Mouse (Mus musculus) heart, embryonic 10.5 days (tissue): ENCODE data around the gene Plce1. TPM values are rescaled to one million over a fixed set of nuclear protein-coding genes. Genes with fewer than 3 reads are reported as not detected.

Experiments used
- DNase-seq: peaks from one replicate; pipeline ENCODE4 v3.0.0-alpha.2; 2017; ENCODE audit warnings: low spot score
- H3K27ac ChIP-seq: fragments of 300-500 bp; sonication (generic); 2 replicates; pipeline ENCODE4 v1.5.1; 2016; ENCODE audit warnings: mild to moderate bottlenecking
- H3K27me3 ChIP-seq: fragments of 300-500 bp; sonication (generic); 2 replicates; pipeline ENCODE4 v1.6.1; 2016; ENCODE audit warnings: mild to moderate bottlenecking; ENCODE audit not compliant: poor library complexity, insufficient read depth, severe bottlenecking
- H3K36me3 ChIP-seq: fragments of 300-500 bp; sonication (generic); 2 replicates; pipeline ENCODE4 v1.6.1; 2016; ENCODE audit warnings: mild to moderate bottlenecking, moderate library complexity
- H3K4me1 ChIP-seq: fragments of 300-500 bp; sonication (generic); 2 replicates; pipeline ENCODE4 v1.6.1; 2016; ENCODE audit warnings: mild to moderate bottlenecking
- H3K4me3 ChIP-seq: fragments of 300-500 bp; sonication (generic); 2 replicates; pipeline ENCODE4 v1.5.1; 2016; ENCODE audit warnings: mild to moderate bottlenecking, moderate library complexity
- H3K9me3 ChIP-seq: fragments of 300-500 bp; sonication (generic); 2 replicates; pipeline ENCODE4 v1.6.1; 2016; ENCODE audit warnings: mild to moderate bottlenecking, moderate library complexity
- WGBS: fragments of 180-500 bp; shearing (Covaris S2); methylation state at CpG from one replicate; pipeline ENCODE4 v1.1.7; 2016; 5-methylcytosine and 5-hydroxymethylcytosine counted together
- polyA plus RNA-seq: library from polyadenylated mRNA; unstranded; fragments of >200 nt; fragmentation: Nextera tagmentation; extraction: Ambion mirVana; gene quantifications from 2 replicates; pipeline ENCODE4 v1.2.1, GENCODE M21; 2016

Gene Plce1
- 3.6 and 4.2 TPM in 2 replicates for polyA plus RNA-seq

- peak; percentile 78 for DNase-seq
- H3K27me3 ChIP-seq, result peaks cover 15% of the 10 kb centered on the region
- H3K9me3 ChIP-seq, result no peaks in the 10 kb centered on the region
- H3K36me3 ChIP-seq, result no peaks in the 10 kb centered on the region
- H3K4me3 ChIP-seq, result peak within 1 kb of the TSS; percentile 85
- peaks cover 30% of the 10 kb centered on the region for H3K4me1 ChIP-seq
- under 1% methylated on average over 90 of the region's 90 CpGs for WGBS
- peak within 1 kb of the TSS; percentile 89 for H3K27ac ChIP-seq
Observed at GRCm38 (mm10) chr19:38480731-38481621, at the start of gene Plce1. Gene Plce1 (plus strand): TSS chr19:38481109.

- H3K4me1 ChIP-seq, result 0 out of 2 replicates have a peak, but pooled peaks cover 6% of the 10 kb centered on the region
- no peak for DNase-seq
- H3K4me3 ChIP-seq, result no peak overlapping the region
- WGBS, result 72% methylated on average over 7 of the region's 7 CpGs
- H3K27ac ChIP-seq, result no peak overlapping the region
- H3K27me3 ChIP-seq, result no peaks in the 10 kb centered on the region
- no peaks in the 10 kb centered on the region for H3K9me3 ChIP-seq
- no peaks in the 10 kb centered on the region for H3K36me3 ChIP-seq
Observed at GRCm38 (mm10) chr19:38431326-38431725, 49.6 kb upstream of the Plce1 start.

GRCm38 (mm10) chr19:38432021-38432420 is 48.9 kb upstream of the Plce1 start:
- Histone ChIP-seq H3K4me1 (0 out of 2 replicates have a peak, but pooled peaks cover 6% of the 10 kb centered on the region), H3K27ac (no peak overlapping the region), H3K9me3 (no peaks in the 10 kb centered on the region), H3K27me3 (no peaks in the 10 kb centered on the region), H3K36me3 (no peaks in the 10 kb centered on the region), H3K4me3 (no peak overlapping the region)
- WGBS, result 67% methylated on average over 3 of the region's 3 CpGs
- no peak for DNase-seq

- DNase-seq, result no peak
- no peaks in the 10 kb centered on the region for H3K9me3 ChIP-seq
- no peaks in the 10 kb centered on the region for H3K27me3 ChIP-seq
- WGBS, result 90% methylated on average over 2 of the region's 2 CpGs
- H3K36me3 ChIP-seq, result no peaks in the 10 kb centered on the region
- no peak overlapping the region for H3K4me3 ChIP-seq
- no peak overlapping the region for H3K27ac ChIP-seq
- H3K4me1 ChIP-seq, result 0 out of 2 replicates have a peak, but pooled peaks cover 6% of the 10 kb centered on the region
Observed at GRCm38 (mm10) chr19:38433381-38433780, 47.5 kb upstream of the Plce1 start.

GRCm38 (mm10) chr19:38435221-38435620 is 45.7 kb upstream of the Plce1 start:
- H3K36me3 ChIP-seq, result no peaks in the 10 kb centered on the region
- H3K27ac ChIP-seq, result no peak overlapping the region
- H3K4me3 ChIP-seq, result peak overlapping the region; percentile 24; the same call in 1 of the 2 replicates

GRCm38 (mm10) chr19:38441860-38442259 is 39.0 kb upstream of the Plce1 start:
- H3K36me3 ChIP-seq, result no peaks in the 10 kb centered on the region
- 51% methylated on average over 8 of the region's 8 CpGs for WGBS
- H3K27ac ChIP-seq, result no peak overlapping the region
- no peaks in the 10 kb centered on the region for H3K27me3 ChIP-seq
- no peaks in the 10 kb centered on the region for H3K9me3 ChIP-seq
- no peak overlapping the region for H3K4me3 ChIP-seq
- no peaks in the 10 kb centered on the region for H3K4me1 ChIP-seq
- DNase-seq, result no peak

More at GRCm38 (mm10) chr19:38435221-38435620, 45.7 kb upstream of the Plce1 start:
- no peaks in the 10 kb centered on the region for H3K9me3 ChIP-seq
- 50% methylated on average over 15 of the region's 15 CpGs for WGBS
- no peaks in the 10 kb centered on the region for H3K27me3 ChIP-seq
- 0 out of 2 replicates have a peak, but pooled peaks cover 6% of the 10 kb centered on the region for H3K4me1 ChIP-seq
- DNase-seq, result no peak

GRCm38 (mm10) chr19:38445758-38446157 is 35.2 kb upstream of the Plce1 start:
- Histone ChIP-seq H3K4me3 (no peak overlapping the region), H3K4me1 (no peaks in the 10 kb centered on the region), H3K27me3 (no peaks in the 10 kb centered on the region), H3K27ac (no peak overlapping the region), H3K9me3 (no peaks in the 10 kb centered on the region), H3K36me3 (no peaks in the 10 kb centered on the region)
- WGBS, result 72% methylated on average over 5 of the region's 5 CpGs
- no peak for DNase-seq

GRCm38 (mm10) chr19:38455228-38455627 is 25.7 kb upstream of the Plce1 start:
- no peak for DNase-seq
- WGBS, result 85% methylated on average over 10 of the region's 10 CpGs

GRCm38 (mm10) chr19:38458996-38459395 is 21.9 kb upstream of the Plce1 start:
- DNase-seq, result no peak
- Histone ChIP-seq H3K36me3 (no peaks in the 10 kb centered on the region), H3K27me3 (no peaks in the 10 kb centered on the region), H3K9me3 (no peaks in the 10 kb centered on the region; the same call in 1 of the 2 replicates), H3K4me1 (no peaks in the 10 kb centered on the region), H3K4me3 (no peak overlapping the region), H3K27ac (no peak overlapping the region)
- WGBS, result 88% methylated on average over 9 of the region's 9 CpGs

More at GRCm38 (mm10) chr19:38455228-38455627, 25.7 kb upstream of the Plce1 start:
- no peaks in the 10 kb centered on the region for H3K4me1 ChIP-seq
- H3K4me3 ChIP-seq, result no peak overlapping the region
- H3K36me3 ChIP-seq, result no peaks in the 10 kb centered on the region
- H3K9me3 ChIP-seq, result no peaks in the 10 kb centered on the region; the same call in 1 of the 2 replicates
- no peaks in the 10 kb centered on the region for H3K27me3 ChIP-seq
- no peak overlapping the region for H3K27ac ChIP-seq

- no peaks in the 10 kb centered on the region for H3K4me1 ChIP-seq
- DNase-seq, result no peak
- 68% methylated on average over 4 of the region's 4 CpGs for WGBS
- no peaks in the 10 kb centered on the region for H3K27me3 ChIP-seq
- H3K4me3 ChIP-seq, result no peak overlapping the region
- H3K36me3 ChIP-seq, result no peaks in the 10 kb centered on the region
- H3K27ac ChIP-seq, result no peak overlapping the region
- H3K9me3 ChIP-seq, result no peaks in the 10 kb centered on the region; the same call in 1 of the 2 replicates
Observed at GRCm38 (mm10) chr19:38460696-38461095, 20.2 kb upstream of the Plce1 start.

GRCm38 (mm10) chr19:38470257-38470893 is 10.5 kb upstream of the Plce1 start:
- H3K27ac ChIP-seq, result no peak overlapping the region
- 77% methylated on average over 10 of the region's 10 CpGs for WGBS
- H3K4me3 ChIP-seq, result no peak overlapping the region
- no peaks in the 10 kb centered on the region for H3K9me3 ChIP-seq
- no peaks in the 10 kb centered on the region for H3K4me1 ChIP-seq
- DNase-seq, result no peak
- H3K36me3 ChIP-seq, result no peaks in the 10 kb centered on the region
- no peaks in the 10 kb centered on the region for H3K27me3 ChIP-seq

- H3K27ac ChIP-seq, result no peak overlapping the region
- 72% methylated on average over 7 of the region's 7 CpGs for WGBS
- no peak overlapping the region for H3K4me3 ChIP-seq
- H3K9me3 ChIP-seq, result no peaks in the 10 kb centered on the region
- H3K36me3 ChIP-seq, result no peaks in the 10 kb centered on the region
- H3K27me3 ChIP-seq, result peaks cover 4% of the 10 kb centered on the region; the same call in 1 of the 2 replicates
- peaks cover 12% of the 10 kb centered on the region for H3K4me1 ChIP-seq
- no peak for DNase-seq
Observed at GRCm38 (mm10) chr19:38475394-38475793, 5.5 kb upstream of the Plce1 start.

- no peak overlapping the region for H3K27ac ChIP-seq
- DNase-seq, result no peak
- H3K27me3 ChIP-seq, result peaks cover 11% of the 10 kb centered on the region
- H3K9me3 ChIP-seq, result no peaks in the 10 kb centered on the region
- peaks cover 26% of the 10 kb centered on the region for H3K4me1 ChIP-seq
- WGBS, result 54% methylated on average over 5 of the region's 5 CpGs
- no peak overlapping the region for H3K4me3 ChIP-seq
- H3K36me3 ChIP-seq, result no peaks in the 10 kb centered on the region
Observed at GRCm38 (mm10) chr19:38478286-38478685, 2.6 kb upstream of the Plce1 start.
